Mouse (Mus musculus) C2C12 (cell line): ENCODE measurements around the gene Gipc2. TPM values are rescaled to one million over a fixed set of nuclear protein-coding genes. Genes with fewer than 3 reads are reported as not detected.

Experiments used
- H3K27me3 ChIP-seq: one replicate; pipeline ENCODE4 v1.6.1; 2011; ENCODE audit not compliant: control insufficient read depth, insufficient read depth, insufficient read length
- H3K36me3 ChIP-seq: one replicate; pipeline ENCODE4 v1.6.1; 2011; ENCODE audit not compliant: control insufficient read depth, insufficient read depth
- H3K4me3 ChIP-seq: one replicate; pipeline ENCODE4 v1.5.1; 2011; ENCODE audit warnings: mild to moderate bottlenecking, control low read depth; ENCODE audit not compliant: poor library complexity, insufficient read depth, severe bottlenecking
- H3K79me2 ChIP-seq: one replicate; pipeline ENCODE4 v1.6.1; 2011; ENCODE audit not compliant: control insufficient read depth, insufficient read depth
- H3K79me3 ChIP-seq: one replicate; pipeline ENCODE4 v1.6.1; 2011; ENCODE audit warnings: low read depth, control low read depth
- H3ac ChIP-seq: one replicate; pipeline ENCODE3; 2011; ENCODE audit warnings: low read depth; ENCODE audit not compliant: control insufficient read depth, insufficient read length
- CEBPB ChIP-seq: IDR thresholded peaks from one replicate; pipeline ENCODE4 v1.6.1; 2011; ENCODE audit warnings: low read depth, mild to moderate bottlenecking, control low read depth, moderate library complexity
- CTCF ChIP-seq: IDR thresholded peaks from one replicate; pipeline ENCODE4 v1.5.1; 2011; ENCODE audit not compliant: control insufficient read depth, insufficient read depth, insufficient read length
- FOSL1 ChIP-seq: IDR thresholded peaks from one replicate; pipeline ENCODE4 v1.8.0; 2011; ENCODE audit warnings: mild to moderate bottlenecking, low read length; ENCODE audit not compliant: poor library complexity, insufficient read depth, severe bottlenecking
- MAX ChIP-seq: IDR thresholded peaks from one replicate; pipeline ENCODE4 v1.6.1; 2011; ENCODE audit warnings: mild to moderate bottlenecking, control low read depth
- MYOD1 ChIP-seq: IDR thresholded peaks from one replicate; pipeline ENCODE4 v1.6.1; 2011; ENCODE audit warnings: low read depth; ENCODE audit not compliant: control insufficient read depth, insufficient read length
- MYOG ChIP-seq: IDR thresholded peaks from one replicate; pipeline ENCODE4 v1.6.1; 2011; ENCODE audit not compliant: control insufficient read depth, insufficient read length; ENCODE audit errors: extremely low read depth
- USF1 ChIP-seq: IDR thresholded peaks from one replicate; pipeline ENCODE4 v1.6.1; 2011; ENCODE audit warnings: low read depth, mild to moderate bottlenecking, control low read depth, moderate library complexity
- polyA plus RNA-seq: library from polyadenylated mRNA; unstranded; fragments of >200 nt; fragmentation: generic; extraction: Trizol; gene quantifications from one replicate; pipeline ENCODE4 v1.2.1, GENCODE M21; 2012; ENCODE audit warnings: missing spikeins

Gipc2 gene
- polyA plus RNA-seq, 1 experiment = 1.2 TPM

DNA sequence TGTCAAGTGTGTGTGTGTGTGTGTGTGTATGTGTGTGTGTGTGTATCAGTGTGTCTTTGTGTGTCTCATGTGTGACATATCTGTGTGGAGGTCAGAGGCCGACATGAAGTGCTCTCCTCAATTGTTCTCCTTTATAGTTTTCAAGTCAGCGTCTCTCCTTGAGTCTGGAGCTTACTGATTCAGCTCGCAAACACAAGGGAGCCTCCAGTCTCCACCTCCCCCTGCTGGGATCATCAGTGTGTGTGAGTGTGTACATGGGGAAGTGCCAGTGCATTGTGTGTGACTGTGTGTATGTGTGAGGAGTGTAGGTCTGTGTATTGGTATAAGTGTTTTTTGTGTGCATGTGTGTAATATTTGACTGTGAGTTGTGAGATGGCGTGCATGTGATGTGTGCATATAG, 62.6 kb downstream of the Gipc2 start:
- no peaks in the 10 kb centered on the region for H3K79me3 ChIP-seq
- no peak overlapping the region for H3ac ChIP-seq
- no peak overlapping the region for H3K4me3 ChIP-seq
- no peak for TF ChIP-seq FOSL1
- TF ChIP-seq MAX = no peak
- TF ChIP-seq CTCF = no peak
- TF ChIP-seq MYOD1 = no peak
- TF ChIP-seq MYOG = no peak
- no peak for TF ChIP-seq CEBPB
- TF ChIP-seq USF1 = no peak
- no peaks in the 10 kb centered on the region for H3K27me3 ChIP-seq
- no peaks in the 10 kb centered on the region for H3K36me3 ChIP-seq
- H3K79me2 ChIP-seq = no peaks in the 10 kb centered on the region

DNA sequence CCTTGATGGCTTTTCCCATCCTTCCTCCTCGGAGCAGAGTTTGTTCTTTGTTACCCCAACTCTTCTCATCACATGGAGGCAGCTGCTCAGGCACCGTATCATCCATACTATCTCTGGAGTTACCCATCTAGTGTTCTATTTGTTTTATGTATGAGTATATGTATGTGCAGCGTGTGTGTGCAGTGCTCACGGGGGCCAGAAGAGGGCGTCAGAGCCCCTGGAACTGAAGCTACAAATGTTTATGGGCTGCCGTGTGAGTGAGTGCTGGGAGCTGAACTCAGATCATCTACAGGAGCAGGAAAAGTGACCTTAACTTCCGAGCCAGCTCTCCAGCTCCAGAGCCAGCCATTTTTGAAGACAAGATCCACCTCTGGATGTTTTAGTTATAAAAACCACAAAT, 64.6 kb downstream of the Gipc2 start:
- H3K79me2 ChIP-seq = no peaks in the 10 kb centered on the region
- no peak overlapping the region for H3ac ChIP-seq

DNA sequence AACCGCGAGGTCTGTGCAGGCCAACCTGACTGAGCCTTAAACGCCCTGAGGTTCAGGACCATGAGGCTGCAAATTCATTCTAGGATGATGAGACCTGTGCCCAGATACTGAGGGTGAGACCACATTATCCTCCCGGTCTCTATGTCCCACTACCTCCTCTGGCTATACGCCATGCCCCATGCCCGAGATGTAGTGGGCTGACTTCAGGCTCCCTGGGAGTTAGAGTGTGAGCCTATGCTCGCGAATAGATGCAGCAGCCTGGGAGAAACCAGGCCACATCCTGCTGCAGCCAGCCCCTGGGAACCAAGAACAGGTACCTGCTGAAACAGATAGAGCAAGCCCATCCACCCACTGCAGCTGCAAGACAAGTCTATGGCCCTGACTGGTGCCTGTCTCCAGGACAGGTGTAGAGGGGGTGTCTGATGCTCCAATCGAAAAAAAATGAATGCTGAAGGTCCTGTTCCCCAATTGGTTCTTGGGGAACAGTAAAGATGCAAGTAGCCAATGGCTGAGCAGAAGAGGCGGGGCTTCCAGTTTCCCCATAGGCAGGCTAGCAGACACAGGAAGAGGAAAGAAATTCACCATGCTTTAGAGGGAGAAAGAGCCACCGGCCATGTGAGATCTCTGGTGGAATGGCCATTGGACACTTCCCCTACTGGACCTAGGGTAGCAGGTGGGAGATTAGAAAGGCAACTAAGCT, 65.8 kb downstream of the Gipc2 start:
- Histone ChIP-seq H3ac (no peak overlapping the region), H3K36me3 (no peaks in the 10 kb centered on the region), H3K27me3 (no peaks in the 10 kb centered on the region), H3K79me2 (no peaks in the 10 kb centered on the region), H3K79me3 (no peaks in the 10 kb centered on the region), H3K4me3 (no peak overlapping the region)
- TF ChIP-seq CEBPB (no peak), MAX (no peak), MYOD1 (no peak), CTCF (no peak), USF1 (no peak), FOSL1 (no peak), MYOG (no peak)

More for the DNA sequence above, 64.6 kb downstream of the Gipc2 start:
- Histone ChIP-seq H3K4me3 (no peak overlapping the region), H3K36me3 (no peaks in the 10 kb centered on the region), H3K27me3 (no peaks in the 10 kb centered on the region), H3K79me3 (no peaks in the 10 kb centered on the region)
- TF ChIP-seq FOSL1 (no peak), CEBPB (no peak), MYOG (no peak), USF1 (no peak), MYOD1 (no peak), MAX (no peak), CTCF (no peak)

DNA sequence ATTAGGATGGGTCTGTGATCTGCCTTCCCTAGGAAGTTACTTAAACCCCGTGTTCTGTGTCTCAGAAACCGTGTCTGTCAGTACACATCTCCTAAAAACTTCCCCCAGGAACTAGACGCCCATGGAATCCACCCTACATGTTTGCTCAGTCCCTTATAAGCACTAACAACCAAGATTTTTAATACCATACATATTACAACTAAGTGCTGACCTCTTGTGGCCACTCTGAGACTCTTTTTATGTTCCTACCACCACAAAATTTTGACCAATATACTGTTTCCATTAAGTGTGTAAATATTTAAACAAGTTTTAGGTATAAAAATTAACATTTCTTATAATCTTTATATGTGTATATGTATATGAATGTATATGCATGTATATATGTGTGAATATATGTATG, 71.0 kb downstream of the Gipc2 start:
- no peak overlapping the region for H3K4me3 ChIP-seq
- H3ac ChIP-seq = no peak overlapping the region
- no peaks in the 10 kb centered on the region for H3K27me3 ChIP-seq
- no peaks in the 10 kb centered on the region for H3K79me2 ChIP-seq
- no peaks in the 10 kb centered on the region for H3K79me3 ChIP-seq
- no peak for TF ChIP-seq MYOG
- no peak for TF ChIP-seq MYOD1
- no peak for TF ChIP-seq FOSL1
- no peak for TF ChIP-seq CTCF
- TF ChIP-seq USF1 = no peak
- no peak for TF ChIP-seq CEBPB
- TF ChIP-seq MAX = no peak
- H3K36me3 ChIP-seq = no peaks in the 10 kb centered on the region

DNA sequence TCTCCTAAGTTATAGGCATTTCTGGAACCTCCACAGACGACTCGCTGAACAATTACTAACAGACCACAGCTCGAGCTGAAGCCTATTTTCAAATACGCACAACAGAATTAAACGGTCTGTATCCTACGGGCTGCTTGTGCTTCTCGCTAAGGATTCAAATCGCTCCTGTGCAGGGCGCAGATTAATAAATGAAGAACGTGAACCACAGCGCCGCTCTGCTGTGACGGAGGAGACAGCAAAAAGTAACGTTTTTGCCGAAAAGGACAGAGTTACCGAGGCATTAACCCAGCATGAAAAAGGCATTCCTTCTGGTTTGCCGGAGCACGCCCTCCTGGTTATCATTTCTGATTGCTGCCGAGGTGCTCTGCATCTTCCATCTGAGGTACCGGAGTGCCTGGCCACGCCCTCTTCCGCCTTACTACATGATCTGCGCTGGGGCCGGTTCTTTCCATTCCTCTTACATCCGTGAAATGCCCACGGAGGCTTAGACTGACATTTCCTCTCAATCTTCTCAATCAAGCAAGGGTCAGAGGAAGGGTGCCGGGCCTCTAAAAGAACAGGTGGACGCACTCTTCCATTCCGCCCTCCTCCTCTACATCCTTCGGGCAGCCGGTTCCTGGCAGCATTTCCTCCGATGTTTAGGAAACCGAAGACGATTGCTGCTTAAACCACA, 73.5 kb downstream of the Gipc2 start:
- no peak overlapping the region for H3K4me3 ChIP-seq

More for the DNA sequence above, 73.5 kb downstream of the Gipc2 start:
- TF ChIP-seq USF1 (no peak), CTCF (no peak), MYOG (no peak), MYOD1 (no peak), CEBPB (no peak), MAX (no peak), FOSL1 (no peak)
- Histone ChIP-seq H3K36me3 (no peaks in the 10 kb centered on the region), H3K27me3 (no peaks in the 10 kb centered on the region), H3K79me2 (no peaks in the 10 kb centered on the region), H3ac (no peak overlapping the region), H3K79me3 (no peaks in the 10 kb centered on the region)
